Mouse (Mus musculus): ENCODE measurements at regions not wholly inside any gene's neighbourhood (a gene's known extent, or its start where the extent isn't known, plus 50 kb on each side); places are given as distances from the start of the nearest gene placed in this dataset.

- TF ChIP-seq MAFK (IDR thresholded peaks at IDR 0.05; ENCODE audit: insufficient read depth, low read depth, low read length) (no peak), HCFC1 (IDR thresholded peaks at IDR 0.05; ENCODE audit: borderline replicate concordance, insufficient read depth, low read length) (no peak), ZC3H11A (IDR thresholded peaks at IDR 0.05; ENCODE audit: borderline replicate concordance, low read depth, low read length) (no peak)
These were observed 94.0 kb upstream of the Mon1b start for GRCm38 (mm10) chr8:113541437-113541836.

Data from ES-E14 (cell line).